Mouse (Mus musculus): ENCODE results near the gene Exoc3l. TPM values are rescaled to one million over a fixed set of nuclear protein-coding genes. Genes with fewer than 3 reads are reported as not detected.

Gene Exoc3l
- polyA plus RNA-seq, 1 experiment from 2014 or later = 10.5 TPM

- ATAC-seq = no peak
These were observed 43.0 kb downstream of the Exoc3l start for GRCm38 (mm10) chr8:105252680-105253537.

GRCm38 (mm10) chr8:105251954-105252353, 43.9 kb downstream of the Exoc3l start:
- H3K4me3 ChIP-seq (ENCODE audit: low read depth, low read length) = no peak overlapping the region
- no peaks in the 10 kb centered on the region for H3K9me3 ChIP-seq (replicated peaks; ENCODE audit: control insufficient read depth, low read length, poor library complexity, severe bottlenecking)
- peaks cover 27% of the 10 kb centered on the region for H3K36me3 ChIP-seq (ENCODE audit: control insufficient read depth, insufficient read depth, low read length)
- H3K27me3 ChIP-seq (ENCODE audit: control insufficient read depth, insufficient read depth, low read depth, low read length) = peaks cover 10% of the 10 kb centered on the region
- no peak overlapping the region for H3K4me2 ChIP-seq (ENCODE audit: low read length)
- ATAC-seq = no peak
- no peak overlapping the region for H3K9ac ChIP-seq (ENCODE audit: low read depth, low read length)
- H3K4me1 ChIP-seq (ENCODE audit: control insufficient read depth, insufficient read depth, low read length) = peaks cover 7% of the 10 kb centered on the region
- WGBS = 96% methylated on average over 6 of the region's 6 CpGs
- H3K27ac ChIP-seq (ENCODE audit: low read length) = no peak overlapping the region

More at GRCm38 (mm10) chr8:105252680-105253537, 43.0 kb downstream of the Exoc3l start:
- Histone ChIP-seq H3K4me2 (ENCODE audit: low read length) (no peak overlapping the region), H3K4me3 (ENCODE audit: low read depth, low read length) (no peak overlapping the region), H3K27me3 (ENCODE audit: control insufficient read depth, insufficient read depth, low read depth, low read length) (peaks cover 17% of the 10 kb centered on the region), H3K4me1 (ENCODE audit: control insufficient read depth, insufficient read depth, low read length) (peaks cover 7% of the 10 kb centered on the region), H3K36me3 (ENCODE audit: control insufficient read depth, insufficient read depth, low read length) (peaks cover 27% of the 10 kb centered on the region), H3K27ac (ENCODE audit: low read length) (no peak overlapping the region), H3K9ac (ENCODE audit: low read depth, low read length) (no peak overlapping the region), H3K9me3 (replicated peaks; ENCODE audit: control insufficient read depth, low read length, poor library complexity, severe bottlenecking) (no peaks in the 10 kb centered on the region)
- 89% methylated on average over 10 of the region's 10 CpGs for WGBS

GRCm38 (mm10) chr8:105241016-105241415, 54.9 kb downstream of the Exoc3l start:
- Histone ChIP-seq H3K4me1 (ENCODE audit: control insufficient read depth, insufficient read depth, low read length) (no peaks in the 10 kb centered on the region), H3K36me3 (ENCODE audit: control insufficient read depth, insufficient read depth, low read length) (peaks cover 27% of the 10 kb centered on the region), H3K4me3 (ENCODE audit: low read depth, low read length) (no peak overlapping the region), H3K27me3 (ENCODE audit: control insufficient read depth, insufficient read depth, low read depth, low read length) (no peaks in the 10 kb centered on the region), H3K27ac (ENCODE audit: low read length) (no peak overlapping the region), H3K9ac (ENCODE audit: low read depth, low read length) (no peak overlapping the region), H3K9me3 (replicated peaks; ENCODE audit: control insufficient read depth, low read length, poor library complexity, severe bottlenecking) (no peaks in the 10 kb centered on the region), H3K4me2 (ENCODE audit: low read length) (no peak overlapping the region)
- ATAC-seq = no peak
- WGBS = 96% methylated on average over 7 of the region's 7 CpGs

MicroRNAs within 50 kb of the gene (microRNA counts, 519-probe panel; counts per million panel counts)
- 1,942 counts per million, percentile 44 among the panel's probes with 10 or more counts for microRNA mmu-miR-328

Small RNA genes within 50 kb of the gene (microRNA-seq; reads per million reads assigned to microRNA genes)
- not detected for gene Gm27320
- gene Mir328 = 482 reads per million, percentile 72 among the genes with 10 or more reads in this experiment

Other genes with a start within 250 kb of the Exoc3l start
- not detected in 2 replicates for gene Ces3a, start 247.5 kb downstream of the Exoc3l start, polyA plus RNA-seq (2015; fragmentation: Nextera tagmentation; extraction: Ambion mirVana)
- not detected in 2 replicates for gene Ces3b, start 212.3 kb downstream of the Exoc3l start, polyA plus RNA-seq (2015; fragmentation: Nextera tagmentation; extraction: Ambion mirVana)
- gene Ces4a, start 164.3 kb downstream of the Exoc3l start, polyA plus RNA-seq (2015; fragmentation: Nextera tagmentation; extraction: Ambion mirVana) = not detected in 2 replicates
- 19.7 and 22.9 TPM in 2 replicates for gene Cbfb, start 125.4 kb downstream of the Exoc3l start, polyA plus RNA-seq (2015; fragmentation: Nextera tagmentation; extraction: Ambion mirVana)
- gene D230025D16Rik, start 71.0 kb downstream of the Exoc3l start, polyA plus RNA-seq (2015; fragmentation: Nextera tagmentation; extraction: Ambion mirVana) = 34.6 and 37.5 TPM in 2 replicates
- 5.8 and 8.9 TPM in 2 replicates for gene B3gnt9, start 40.9 kb downstream of the Exoc3l start, polyA plus RNA-seq (2015; fragmentation: Nextera tagmentation; extraction: Ambion mirVana)
- gene Tradd, start 31.5 kb downstream of the Exoc3l start, polyA plus RNA-seq (2015; fragmentation: Nextera tagmentation; extraction: Ambion mirVana) = 12.8 and 14.0 TPM in 2 replicates
- gene Fbxl8, start 31.5 kb downstream of the Exoc3l start, polyA plus RNA-seq (2015; fragmentation: Nextera tagmentation; extraction: Ambion mirVana) = 0.82 and 1.1 TPM in 2 replicates
- gene Hsf4, start 26.3 kb downstream of the Exoc3l start, polyA plus RNA-seq (2015; fragmentation: Nextera tagmentation; extraction: Ambion mirVana) = 0.35 and 0.40 TPM in 2 replicates
- gene Nol3, start 20.0 kb downstream of the Exoc3l start, polyA plus RNA-seq (2015; fragmentation: Nextera tagmentation; extraction: Ambion mirVana) = 4.5 and 4.7 TPM in 2 replicates
- 168 and 175 TPM in 2 replicates for gene 4931428F04Rik, start 6.2 kb downstream of the Exoc3l start, polyA plus RNA-seq (2015; fragmentation: Nextera tagmentation; extraction: Ambion mirVana)
- gene E2f4, start 1.6 kb upstream of the Exoc3l start, polyA plus RNA-seq (2015; fragmentation: Nextera tagmentation; extraction: Ambion mirVana) = 40.1 and 41.6 TPM in 2 replicates
- gene Elmo3, start 9.5 kb upstream of the Exoc3l start, polyA plus RNA-seq (2015; fragmentation: Nextera tagmentation; extraction: Ambion mirVana) = 0.88 and 1.1 TPM in 2 replicates
- 0.83 and 0.88 TPM in 2 replicates for gene Lrrc29, start 30.2 kb upstream of the Exoc3l start, polyA plus RNA-seq (2015; fragmentation: Nextera tagmentation; extraction: Ambion mirVana)
- gene Tmem208, start 30.3 kb upstream of the Exoc3l start, polyA plus RNA-seq (2015; fragmentation: Nextera tagmentation; extraction: Ambion mirVana) = 118 and 143 TPM in 2 replicates
- gene Fhod1, start 51.9 kb upstream of the Exoc3l start, polyA plus RNA-seq (2015; fragmentation: Nextera tagmentation; extraction: Ambion mirVana) = 0.49 and 1.0 TPM in 2 replicates
- 13.3 and 15.1 TPM in 2 replicates for gene Slc9a5, start 52.7 kb upstream of the Exoc3l start, polyA plus RNA-seq (2015; fragmentation: Nextera tagmentation; extraction: Ambion mirVana)
- gene Plekhg4, start 77.2 kb upstream of the Exoc3l start, polyA plus RNA-seq (2015; fragmentation: Nextera tagmentation; extraction: Ambion mirVana) = 2.4 and 2.7 TPM in 2 replicates
- not detected in 2 replicates for gene Kctd19, start 117.4 kb upstream of the Exoc3l start, polyA plus RNA-seq (2015; fragmentation: Nextera tagmentation; extraction: Ambion mirVana)
- gene Lrrc36, start 117.5 kb upstream of the Exoc3l start, polyA plus RNA-seq (2015; fragmentation: Nextera tagmentation; extraction: Ambion mirVana) = 0.85 and 0.89 TPM in 2 replicates
- 153 and 159 TPM in 2 replicates for gene Tppp3, start 175.4 kb upstream of the Exoc3l start, polyA plus RNA-seq (2015; fragmentation: Nextera tagmentation; extraction: Ambion mirVana)
- gene Zdhhc1, start 200.8 kb upstream of the Exoc3l start, polyA plus RNA-seq (2015; fragmentation: Nextera tagmentation; extraction: Ambion mirVana) = 33.6 and 38.4 TPM in 2 replicates
- gene Hsd11b2, start 222.7 kb upstream of the Exoc3l start, polyA plus RNA-seq (2015; fragmentation: Nextera tagmentation; extraction: Ambion mirVana) = 2.7 and 3.6 TPM in 2 replicates